Mouse (Mus musculus): Measurements from ENCODE around the gene Tmem130.

DNA sequence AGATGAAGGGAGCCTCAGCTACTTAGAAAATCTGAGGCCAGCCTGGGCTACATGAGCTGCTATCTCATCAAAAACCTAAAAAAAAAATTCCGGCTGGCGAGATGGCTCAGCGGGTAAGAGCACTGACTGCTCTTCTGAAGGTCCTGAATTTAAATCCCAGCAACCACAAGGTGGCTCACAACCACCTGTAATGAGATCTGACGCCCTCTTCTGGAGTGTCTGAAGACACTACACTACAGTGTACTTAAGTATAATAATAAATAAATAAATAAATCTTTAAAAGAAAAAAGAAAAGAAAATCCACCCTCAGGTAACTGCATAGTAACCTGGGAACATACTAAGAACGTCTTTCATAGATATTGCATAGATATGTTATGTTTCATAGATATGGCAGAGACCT is 31.8 kb upstream of the Tmem130 start:
- TF ChIP-seq CTCF (IDR thresholded peaks at IDR 0.05; ENCODE audit: borderline replicate concordance, insufficient read depth, low read depth, low read length) (no peak), POLR2A (IDR thresholded peaks at IDR 0.05; ENCODE audit: borderline replicate concordance, insufficient read depth, low read length) (no peak)
